Mouse (Mus musculus) olfactory bulb, adult 2 months (tissue): ENCODE measurements around the gene Oprm1.

Source experiments
- CTCF ChIP-seq: fragments of 200-500 bp; IDR thresholded peaks from 2 replicates; pipeline ENCODE4 v1.5.1; 2012; ENCODE audit warnings: low read depth, mild to moderate bottlenecking, low read length, moderate library complexity; ENCODE audit not compliant: insufficient read depth
- POLR2A ChIP-seq: fragments of 200-500 bp; IDR thresholded peaks from 2 replicates; pipeline ENCODE4 v1.6.1; 2012; ENCODE audit warnings: mild to moderate bottlenecking, low read depth, low read length, moderate library complexity; ENCODE audit not compliant: insufficient read depth

GRCm38 (mm10) chr10:6967588-6968242, 209.4 kb downstream of the Oprm1 start:
- TF ChIP-seq CTCF: no peak
- TF ChIP-seq POLR2A: no peak
